Mouse (Mus musculus): Measurements from ENCODE around the gene Zbtb49. TPM values are rescaled to one million over a fixed set of nuclear protein-coding genes. Genes with fewer than 3 reads are reported as not detected.

Zbtb49 gene
- 3.0 TPM for polyA plus RNA-seq (2014; fragmentation: Illumina TruSeq; extraction: RNeasy Lipid Tissue Mini Kit (QIAGEN cat#74804); ENCODE audit: insufficient read depth, low read depth, low replicate concordance)

GRCm38 (mm10) chr5:38220328-38220912 lies at the start of gene Zbtb49, which contains the start of gene Lyar:
Gene Zbtb49 (minus strand): TSS chr5:38220457.
Gene Lyar (plus strand): TSS chr5:38220470.

GRCm38 (mm10) chr5:38260107-38260682 lies 39.9 kb upstream of the Zbtb49 start, which contains the start of gene Tmem128:
Gene Tmem128 (plus strand): TSS chr5:38260185.

GRCm38 (mm10) chr5:38159634-38160413 lies 60.4 kb downstream of the Zbtb49 start, which contains the start of gene Nsg1:
Gene Nsg1 (minus strand): TSS chr5:38159907.

Other genes with a start within 250 kb of the Zbtb49 start
- gene Stx18, start 181.7 kb downstream of the Zbtb49 start, polyA plus RNA-seq (2014; fragmentation: Illumina TruSeq; extraction: RNeasy Lipid Tissue Mini Kit (QIAGEN cat#74804); ENCODE audit: insufficient read depth, low read depth, low replicate concordance): 19.4 TPM
- 46.7 TPM for gene Nsg1, start 60.5 kb downstream of the Zbtb49 start, polyA plus RNA-seq (2014; fragmentation: Illumina TruSeq; extraction: RNeasy Lipid Tissue Mini Kit (QIAGEN cat#74804); ENCODE audit: insufficient read depth, low read depth, low replicate concordance)
- gene Lyar, start within 50 bp of the Zbtb49 start, polyA plus RNA-seq (2014; fragmentation: Illumina TruSeq; extraction: RNeasy Lipid Tissue Mini Kit (QIAGEN cat#74804); ENCODE audit: insufficient read depth, low read depth, low replicate concordance): 19.0 TPM
- 54.5 TPM for gene Tmem128, start 39.7 kb upstream of the Zbtb49 start, polyA plus RNA-seq (2014; fragmentation: Illumina TruSeq; extraction: RNeasy Lipid Tissue Mini Kit (QIAGEN cat#74804); ENCODE audit: insufficient read depth, low read depth, low replicate concordance)
- gene Otop1, start 55.5 kb upstream of the Zbtb49 start, polyA plus RNA-seq (2014; fragmentation: Illumina TruSeq; extraction: RNeasy Lipid Tissue Mini Kit (QIAGEN cat#74804); ENCODE audit: insufficient read depth, low read depth, low replicate concordance): 0.62 TPM
- not detected for gene Drd5, start 98.9 kb upstream of the Zbtb49 start, polyA plus RNA-seq (2014; fragmentation: Illumina TruSeq; extraction: RNeasy Lipid Tissue Mini Kit (QIAGEN cat#74804); ENCODE audit: insufficient read depth, low read depth, low replicate concordance)